Mouse (Mus musculus) fibroblast of lung, adult 2 months (primary cell): ENCODE results near the gene Vmn1r215.
"Not testable (repeated sequence)": the region's sequence is repeated elsewhere in the genome, so short reads cannot be mapped to it uniquely, and the experiment has no call there.

ENCODE experiments used
- DNase-seq: peaks from one replicate; pipeline ENCODE4 v3.0.0-alpha.2; 2011; ENCODE audit warnings: low read depth

The Vmn1r215 gene

DNA sequence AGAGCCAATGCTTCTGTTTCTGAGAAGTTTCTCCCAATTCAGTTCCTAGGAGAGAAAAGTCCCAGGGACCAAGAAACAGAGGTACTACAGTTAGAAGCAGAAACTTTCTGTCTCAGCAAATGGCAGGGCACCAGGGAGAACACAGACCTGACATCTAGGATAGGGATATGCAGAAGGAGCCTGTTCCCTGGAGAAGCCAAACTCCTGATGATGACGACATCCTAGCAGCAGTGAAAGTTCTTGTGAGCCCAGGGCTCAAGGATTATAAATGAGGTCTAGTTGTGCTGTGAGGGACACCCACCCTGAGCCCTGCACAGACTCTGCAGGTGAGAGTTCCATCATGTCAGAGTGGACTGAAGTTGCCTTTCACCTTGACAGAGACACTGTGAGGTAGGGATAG is at the start of gene Vmn1r215:
Vmn1r215 (plus strand) TSS at position 301 of the 400 bp plus-strand sequence.
- no peak for DNase-seq

DNA sequence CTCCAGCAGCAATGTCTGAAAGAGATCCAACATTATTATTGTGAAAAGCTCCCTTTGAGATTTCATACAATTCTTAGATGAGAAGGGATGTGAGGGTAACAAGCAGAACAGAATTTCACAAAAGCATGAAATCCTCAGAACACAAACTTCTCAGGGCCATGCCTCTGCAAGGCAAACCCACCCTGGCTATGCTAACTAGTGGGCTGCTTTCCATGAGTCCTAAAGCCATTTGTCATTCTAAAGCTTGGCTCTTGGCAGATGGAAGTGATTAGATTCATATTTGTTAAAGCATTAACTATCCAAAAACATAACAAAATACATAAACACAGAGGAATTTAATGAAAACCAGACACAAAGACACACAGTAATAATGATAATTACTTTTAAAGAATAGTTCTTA is 49.7 kb upstream of the Vmn1r215 start:
- DNase-seq: no peak

DNA sequence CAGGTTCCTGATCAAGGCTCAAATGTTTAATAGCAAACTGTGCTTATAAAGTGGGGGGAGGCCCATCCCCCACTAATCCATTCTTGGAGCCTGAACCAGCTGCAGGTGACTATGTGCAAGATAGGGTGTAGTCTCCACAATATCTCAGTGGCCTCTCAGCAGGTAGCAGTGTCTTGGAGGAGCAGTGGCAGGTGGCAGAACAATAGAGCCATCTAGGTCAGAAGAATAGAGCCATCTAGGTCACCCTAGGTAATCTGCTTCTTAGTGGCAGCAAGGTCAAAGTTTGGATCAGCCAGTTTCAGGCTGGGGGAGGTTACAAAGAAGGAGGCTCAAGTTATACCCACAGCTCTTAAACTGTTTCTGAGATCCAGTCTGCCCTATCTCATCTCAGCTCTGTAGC is 43.0 kb upstream of the Vmn1r215 start:
- no peak for DNase-seq

DNA sequence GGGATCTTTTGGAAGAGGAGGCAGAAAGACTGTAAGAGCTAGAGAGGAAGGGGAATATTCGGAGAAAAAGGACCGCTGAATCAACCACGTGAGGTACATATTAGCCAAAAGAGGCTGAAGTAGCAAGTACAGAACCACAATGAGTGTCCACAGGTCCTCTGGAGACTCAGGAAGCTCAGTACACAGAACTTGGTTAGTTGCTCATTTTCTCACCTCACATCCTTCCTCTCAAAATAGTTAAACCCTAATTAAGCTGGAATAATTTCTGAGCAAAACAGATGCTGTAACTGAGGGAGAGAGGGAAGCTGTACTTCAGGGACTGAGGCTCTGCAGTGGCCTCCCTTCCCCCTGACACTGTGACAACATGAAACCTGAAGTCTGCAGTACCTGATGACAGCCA is 37.7 kb upstream of the Vmn1r215 start, which contains the start of gene Vmn1r214:
Vmn1r214 (plus strand) TSS at position 301 of the 400 bp plus-strand sequence.
- no peak for DNase-seq

DNA sequence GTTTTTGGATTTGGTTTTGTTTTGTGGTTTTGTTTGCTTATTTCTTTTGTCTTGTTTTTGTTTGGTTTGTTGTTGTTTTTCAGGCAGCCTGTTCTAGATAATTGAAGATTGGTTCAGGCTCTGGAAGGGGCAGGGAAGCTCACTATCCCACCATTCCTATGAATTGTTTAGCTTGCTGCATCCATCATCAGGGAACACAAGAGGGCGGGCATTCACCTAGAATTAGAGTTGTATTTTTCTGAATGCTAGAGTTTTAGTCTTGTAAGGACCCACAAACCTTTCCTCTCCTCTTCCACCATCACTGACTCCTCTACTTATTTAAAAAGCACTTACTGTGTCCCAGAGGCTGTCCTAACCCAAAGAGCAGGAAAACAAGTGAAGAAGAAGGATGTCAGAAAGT is 10.0 kb upstream of the Vmn1r215 start:
- DNase-seq: no peak

DNA sequence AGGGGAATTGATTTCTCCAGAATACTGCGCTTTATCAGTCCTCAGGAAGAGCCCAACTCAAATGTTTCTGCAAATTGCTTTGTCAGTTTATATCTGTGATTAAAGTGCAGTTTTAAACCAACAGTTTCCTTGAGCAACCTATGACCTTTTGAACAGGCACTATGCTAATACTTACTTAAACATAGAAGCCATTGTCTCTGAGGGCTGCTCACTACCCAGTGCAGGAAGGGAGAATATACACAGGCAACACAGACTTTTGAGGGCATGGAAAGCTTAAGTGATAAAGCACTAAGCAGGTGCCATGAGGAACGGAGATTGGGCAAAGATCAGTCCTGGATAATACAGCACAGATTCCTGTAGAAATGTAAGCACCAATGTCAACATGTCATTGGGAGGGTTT is 1.5 kb downstream of the Vmn1r215 start:
- no peak for DNase-seq

DNA sequence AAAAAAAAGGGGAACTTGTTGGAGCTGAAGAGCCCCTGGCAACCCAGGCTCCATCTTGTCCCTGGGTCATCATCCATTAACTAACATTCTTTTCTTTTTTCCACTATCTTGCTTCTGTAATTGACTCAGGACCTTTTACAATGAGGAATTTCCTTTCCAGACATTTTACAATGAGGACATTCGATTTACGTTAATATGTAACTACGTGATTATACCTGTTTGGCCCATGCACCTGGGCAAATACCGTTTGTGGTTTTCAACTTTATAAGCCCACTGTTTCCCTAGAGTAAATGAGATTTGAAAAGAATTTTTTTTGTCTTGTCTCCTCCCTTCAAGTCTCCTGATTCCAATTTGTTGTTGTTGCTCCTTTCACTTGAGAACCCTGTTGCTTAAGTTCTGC is 26.6 kb downstream of the Vmn1r215 start:
- no peak for DNase-seq

DNA sequence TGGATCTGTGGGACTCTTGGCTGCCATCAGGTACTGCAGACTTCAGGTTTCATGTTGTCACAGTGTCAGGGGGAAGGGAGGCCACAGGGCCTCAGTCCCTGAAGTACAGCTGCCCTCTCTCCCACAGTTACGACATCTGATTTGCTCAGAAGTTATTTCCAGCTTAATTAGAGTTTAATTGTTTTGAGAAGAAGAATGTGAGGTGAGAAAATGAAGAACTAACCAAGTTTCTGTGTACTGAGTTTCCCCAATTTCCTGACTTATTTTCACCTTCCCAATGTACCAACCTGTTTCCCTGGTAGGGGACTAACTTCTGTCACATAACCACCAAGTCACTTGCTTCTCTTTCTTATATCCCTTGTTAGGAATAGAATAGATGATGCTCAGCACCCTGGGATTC is 50.3 kb downstream of the Vmn1r215 start, which contains the start of gene Vmn1r217:
Vmn1r217 (minus strand) TSS at position 101 of the 400 bp plus-strand sequence.
- DNase-seq: not testable (repeated sequence)

DNA sequence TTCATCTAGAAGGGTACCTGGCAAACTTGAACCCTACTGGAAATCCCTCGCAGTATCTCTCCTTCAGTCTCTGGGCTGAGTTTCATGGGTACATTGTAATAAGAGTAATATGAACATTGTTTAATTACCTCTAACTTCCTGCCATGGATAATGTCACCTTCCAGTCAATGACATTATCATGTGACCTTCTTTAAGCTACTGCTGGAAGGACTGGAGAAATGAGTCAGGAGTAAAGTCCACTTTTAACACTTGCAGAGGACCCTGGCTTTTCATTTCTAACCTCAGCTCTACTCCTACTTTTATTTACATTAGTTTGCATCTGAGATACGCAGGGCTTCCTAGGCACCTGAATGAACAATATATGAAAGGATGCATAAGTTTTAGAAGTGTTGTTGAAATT is 52.8 kb downstream of the Vmn1r215 start:
- DNase-seq: no peak
